Mouse (Mus musculus) adrenal gland, postnatal 4 days (tissue): ENCODE data around the gene Rpa1. TPM values are rescaled to one million over a fixed set of nuclear protein-coding genes. Genes with fewer than 3 reads are reported as not detected.
"Not testable (repeated sequence)": the region's sequence is repeated elsewhere in the genome, so short reads cannot be mapped to it uniquely, and the experiment has no call there.

Source experiments
- DNase-seq, 2 experiments: peaks; one replicate each; pipeline ENCODE4 v3.0.0; 2021 to 2022; ENCODE audit warnings: low spot score in 2 of 2, mixed read lengths in 2 of 2
- total RNA-seq, 2 experiments: library from RNA; stranded (reverse); gene quantifications; 2 replicates each; pipeline ENCODE4 v1.2.3; 2021

Rpa1 gene
- total RNA-seq, 2 experiments from 2014 or later: 87.2 to 93.7 TPM

DNA sequence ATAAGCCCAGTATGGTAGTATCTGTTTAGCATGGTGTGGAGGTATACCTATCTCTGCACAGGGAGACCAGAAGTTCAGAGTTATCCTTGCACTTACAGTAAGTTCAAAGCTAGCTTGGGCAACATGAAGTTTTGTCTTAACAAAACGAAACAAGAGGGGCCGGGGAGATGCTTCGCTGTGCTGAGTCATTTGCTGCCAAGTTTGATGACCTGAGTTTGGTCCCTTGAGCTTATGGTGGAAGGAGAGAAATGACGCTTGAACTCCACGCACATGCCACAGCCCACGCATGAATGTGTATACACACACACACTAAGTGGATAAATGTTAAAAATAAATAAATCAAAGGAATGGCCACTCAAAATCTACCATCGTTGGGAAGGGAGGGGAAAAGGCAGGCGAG, 59.6 kb downstream of the Rpa1 start:
- no peak for DNase-seq

DNA sequence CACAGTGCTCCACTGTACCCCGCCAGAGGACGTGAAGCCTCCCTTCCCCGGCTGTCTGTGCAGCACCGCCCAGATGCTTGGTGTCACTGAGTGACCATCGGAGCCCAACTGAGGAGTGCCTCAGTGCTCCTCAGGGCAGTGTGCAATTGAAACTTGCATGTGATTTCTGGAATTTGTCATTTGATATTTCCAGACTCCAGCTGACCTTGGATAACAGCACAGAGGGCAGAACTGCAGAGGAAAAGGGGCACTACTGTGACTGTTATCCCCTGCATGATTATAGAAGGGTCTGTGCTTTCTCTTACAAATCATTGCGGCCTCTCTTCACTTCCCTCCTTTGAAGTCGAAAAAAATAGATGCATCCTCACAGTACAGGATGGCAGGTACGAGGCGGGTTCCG, 60.2 kb downstream of the Rpa1 start:
- no peak for DNase-seq

DNA sequence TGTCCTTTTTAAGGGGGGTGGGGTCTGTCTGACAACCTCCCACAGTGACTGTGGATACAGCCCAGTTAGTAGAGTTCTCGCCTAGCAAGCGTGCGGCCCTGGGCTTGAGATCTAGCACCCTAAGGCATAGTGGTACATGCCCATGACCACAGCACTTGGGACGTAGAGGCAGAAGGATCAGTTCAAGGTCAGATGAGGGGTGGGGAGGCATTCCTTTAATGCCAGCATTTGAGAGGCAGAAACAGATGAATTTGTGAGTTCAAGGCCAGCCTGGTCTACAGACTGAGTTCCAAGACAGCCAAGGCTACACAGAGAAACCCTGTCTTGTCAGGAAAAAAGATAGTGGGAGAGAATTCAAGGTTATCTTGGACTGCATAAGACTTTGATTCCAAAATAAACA, 61.3 kb downstream of the Rpa1 start:
- DNase-seq: no peak

DNA sequence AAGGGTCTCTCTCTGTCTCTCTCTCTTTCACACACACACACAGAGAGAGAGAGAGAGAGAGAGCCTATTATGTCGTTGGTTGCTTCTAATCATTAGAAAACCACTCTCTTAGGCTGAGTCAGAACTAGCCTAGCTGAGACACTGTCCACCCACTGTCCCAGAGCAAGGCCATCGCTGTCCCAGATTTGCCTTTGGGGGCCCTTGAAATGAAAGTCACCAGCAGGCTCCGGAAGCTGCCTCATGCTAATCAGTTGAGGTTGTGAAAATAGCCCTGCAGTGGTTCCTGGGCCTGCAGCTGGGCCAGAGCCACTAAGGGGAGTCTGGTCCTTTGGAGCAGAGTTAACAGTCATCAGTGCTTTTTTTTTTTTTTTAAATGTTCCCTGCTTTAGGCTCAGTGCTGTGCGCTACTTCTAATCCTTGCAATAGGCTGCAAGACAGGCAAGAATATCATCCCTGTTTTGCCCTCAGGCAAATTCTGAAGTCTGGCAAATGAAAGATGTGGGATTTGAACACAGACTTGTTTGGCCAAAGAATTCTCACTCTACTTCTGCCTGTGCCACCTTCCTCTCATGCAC, 62.1 kb downstream of the Rpa1 start:
- DNase-seq: no peak

DNA sequence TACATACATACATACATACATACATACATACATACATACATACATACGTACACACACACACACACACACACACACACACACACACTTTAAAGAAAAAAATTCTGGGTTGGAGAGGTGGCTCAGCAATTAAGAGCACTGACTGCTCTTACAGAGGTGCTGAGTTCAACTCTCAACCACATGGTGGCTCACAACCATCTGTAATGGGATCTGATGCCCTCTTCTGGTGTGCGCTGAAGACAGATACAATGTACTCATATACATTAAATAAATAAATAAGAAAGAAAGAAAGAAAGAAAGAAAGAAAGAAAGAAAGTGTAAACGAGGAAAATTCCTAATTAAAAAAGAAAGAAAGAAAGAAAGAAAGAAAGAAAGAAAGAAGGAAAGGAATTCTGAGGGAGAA, 64.3 kb downstream of the Rpa1 start:
- not testable (repeated sequence) for DNase-seq

DNA sequence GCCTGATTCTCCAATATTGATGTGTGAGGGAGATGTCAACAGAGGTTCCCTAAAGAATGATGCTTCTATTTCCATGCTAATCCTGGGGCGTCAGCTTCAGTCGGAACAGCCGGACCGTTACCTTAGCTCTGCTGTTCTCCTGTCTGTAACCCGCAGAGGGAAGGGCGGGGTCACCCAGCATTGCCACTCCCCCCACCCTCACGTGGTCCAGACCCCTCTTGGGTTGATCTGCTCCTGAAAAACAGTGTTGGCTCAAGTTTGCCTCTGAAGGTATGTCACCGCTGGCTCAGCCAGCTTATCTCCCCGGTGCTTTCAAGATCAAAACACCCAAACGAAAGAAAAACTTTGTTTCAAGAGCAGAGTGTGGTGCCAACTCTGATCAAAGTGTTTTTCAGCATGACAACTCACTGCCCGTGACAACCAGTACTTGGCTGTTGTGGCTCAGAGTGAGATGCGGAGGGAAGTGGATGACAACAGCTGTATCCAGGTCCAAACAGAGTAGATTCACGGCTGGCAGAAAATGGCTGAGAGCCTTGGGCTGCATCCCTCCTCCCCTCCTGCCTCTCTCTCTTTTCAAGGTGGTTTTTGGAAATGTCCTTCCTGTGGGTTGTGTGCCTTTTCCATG, 65.5 kb downstream of the Rpa1 start:
- no peak for DNase-seq

DNA sequence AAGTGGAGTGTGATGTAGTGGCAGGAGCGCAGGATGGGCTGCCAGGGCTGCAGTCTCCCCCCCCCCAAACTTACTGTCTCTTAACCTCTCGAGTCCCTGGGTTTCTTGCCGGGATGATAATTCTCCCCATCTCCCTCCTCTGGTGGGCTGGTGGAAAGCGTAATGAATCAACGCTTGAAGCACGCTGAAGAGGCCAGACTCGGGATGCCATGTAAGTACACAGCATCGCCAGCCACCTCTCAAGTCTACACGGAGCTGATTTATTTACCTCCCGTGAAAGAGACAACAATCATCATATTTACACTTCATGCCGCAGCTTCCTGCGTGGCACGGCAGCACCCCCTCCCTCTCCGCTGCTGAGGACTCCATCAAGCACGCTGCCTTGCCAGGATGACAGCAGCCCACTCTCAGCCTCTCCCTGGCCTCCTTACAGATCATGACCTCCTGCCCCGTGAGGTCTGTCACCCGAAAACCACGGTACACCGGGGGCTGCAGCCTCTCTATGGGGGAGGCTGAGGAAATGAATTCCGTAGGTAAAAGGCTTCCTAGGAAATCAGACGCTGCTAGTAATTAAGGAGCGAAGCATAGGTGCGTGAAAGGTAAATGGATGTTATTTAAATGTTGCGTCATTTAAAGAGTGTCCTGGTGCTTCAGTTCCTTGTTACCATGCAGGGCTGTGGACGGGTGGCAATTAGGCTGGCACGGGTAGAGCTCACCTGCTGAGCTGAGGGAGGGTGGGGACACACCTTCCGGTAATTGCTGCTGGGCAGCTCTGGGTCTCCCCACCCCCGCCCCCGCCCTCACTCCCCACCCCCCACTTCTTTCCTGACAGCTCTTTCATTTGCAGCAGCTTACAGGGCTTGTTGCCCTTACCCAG, 66.5 kb downstream of the Rpa1 start:
- DNase-seq: no peak

DNA sequence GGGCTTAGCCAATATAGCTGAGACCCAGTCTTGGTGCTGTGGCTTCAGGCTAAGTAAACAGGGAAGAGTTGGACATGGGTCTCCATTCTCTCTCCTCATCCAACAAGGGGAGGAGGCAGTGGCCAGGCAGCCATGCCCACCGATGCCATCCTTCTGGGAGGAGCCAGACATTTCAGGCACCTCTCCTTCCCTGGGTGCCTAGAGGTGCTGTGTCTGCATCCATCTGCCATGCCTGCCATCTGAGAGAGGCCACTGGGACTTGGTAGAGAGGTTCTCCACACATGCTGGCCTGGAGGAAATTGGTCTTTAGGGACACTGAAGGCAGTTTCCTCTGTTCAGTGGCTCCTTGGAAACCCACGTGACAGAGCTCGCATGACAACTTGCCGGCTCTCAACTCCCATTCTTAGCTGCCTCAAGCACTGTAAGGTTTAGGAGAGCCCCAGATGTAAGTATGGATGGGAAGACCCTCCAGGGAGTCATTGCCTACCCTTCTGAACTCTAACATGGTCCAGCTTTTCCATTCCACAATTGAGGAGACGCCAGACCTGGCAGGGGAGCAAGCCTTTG, 67.6 kb downstream of the Rpa1 start:
- no peak for DNase-seq

DNA sequence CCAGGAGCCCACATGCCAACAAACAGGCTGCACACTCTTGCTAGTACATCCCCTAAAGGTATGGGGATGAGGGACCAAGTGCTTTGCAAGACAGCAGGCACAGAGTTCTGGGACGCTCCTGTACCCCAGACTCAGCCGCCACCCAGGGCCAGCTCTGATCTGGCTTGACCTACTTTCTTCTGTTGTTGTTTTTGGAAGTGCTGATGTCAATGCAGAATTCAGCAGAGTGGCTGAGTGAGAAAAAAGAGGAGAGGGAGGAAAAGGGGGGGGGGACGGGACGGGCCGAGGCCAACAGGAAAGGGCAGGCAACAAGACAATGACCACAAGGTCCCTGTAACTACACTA, 68.1 kb downstream of the Rpa1 start:
- no peak for DNase-seq

DNA sequence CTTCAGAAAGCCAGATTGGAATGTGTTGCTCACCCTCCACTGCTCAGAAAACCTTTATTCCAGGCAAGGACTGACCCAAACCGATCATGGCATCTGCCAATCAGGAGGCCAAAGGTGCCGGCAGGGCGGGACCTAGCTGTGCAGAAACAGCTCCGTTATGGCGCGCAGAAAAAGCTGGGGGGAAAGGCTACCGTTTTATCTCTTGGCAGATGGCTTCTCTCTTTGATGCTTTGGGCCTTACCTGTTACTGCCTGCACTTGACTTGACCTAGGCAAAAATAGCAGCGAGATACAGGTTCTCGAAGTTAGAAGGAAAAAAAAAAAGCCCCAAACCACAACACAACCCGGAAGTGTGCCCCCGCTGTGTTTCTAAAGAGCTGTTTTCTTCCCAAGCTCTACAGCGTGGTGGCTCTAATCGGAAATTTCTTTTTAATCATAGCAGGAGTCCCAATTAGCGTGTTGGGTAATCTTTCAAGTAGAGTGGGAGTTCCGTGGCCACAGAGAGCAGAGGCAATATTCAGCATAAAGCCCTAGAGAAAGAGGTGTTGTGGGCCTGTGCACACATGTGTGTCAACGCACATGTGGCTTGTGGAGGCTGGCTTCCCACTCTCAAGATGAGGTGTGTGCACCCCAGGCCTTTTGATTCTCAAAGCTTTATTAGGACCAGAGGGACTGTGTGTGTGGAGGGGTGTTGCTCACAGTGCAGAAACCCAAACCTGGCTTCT, 68.6 kb downstream of the Rpa1 start:
- no peak for DNase-seq

DNA sequence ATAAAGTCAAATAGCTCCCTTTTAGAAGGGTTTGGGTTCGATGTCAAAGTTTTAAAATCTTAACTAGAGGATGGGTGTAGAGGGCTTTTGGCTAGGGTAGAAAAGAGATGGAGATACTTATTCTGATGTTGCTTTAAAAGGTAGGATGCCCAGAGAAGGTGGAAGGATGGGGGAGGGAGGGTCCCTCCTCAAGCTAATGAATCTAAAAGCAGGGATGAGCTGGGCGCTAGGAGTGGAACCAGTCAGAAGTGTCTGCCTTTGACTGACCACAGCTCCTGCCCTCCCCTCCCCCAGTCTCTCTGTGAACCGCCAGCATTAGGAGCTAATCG, 69.1 kb downstream of the Rpa1 start:
- DNase-seq: no peak

DNA sequence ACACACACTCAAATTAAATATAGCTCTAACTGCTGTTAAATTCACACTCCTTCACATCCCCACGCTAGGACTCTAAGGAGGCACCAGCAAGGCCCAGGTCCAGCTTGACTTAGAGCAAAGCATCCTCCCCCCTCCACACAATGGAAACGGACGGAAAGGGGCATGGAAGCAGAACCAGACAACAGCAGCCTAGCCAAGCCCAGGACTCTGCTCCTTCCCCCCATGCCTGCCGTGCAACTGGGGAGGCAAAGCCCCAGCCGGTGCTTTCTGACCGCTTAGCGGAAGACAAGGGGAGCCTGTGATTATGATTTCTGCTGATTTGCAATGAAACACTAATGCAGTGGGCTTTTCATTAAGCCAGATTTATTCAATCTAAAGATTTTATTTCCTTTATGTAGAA, 70.0 kb downstream of the Rpa1 start:
- no peak for DNase-seq

DNA sequence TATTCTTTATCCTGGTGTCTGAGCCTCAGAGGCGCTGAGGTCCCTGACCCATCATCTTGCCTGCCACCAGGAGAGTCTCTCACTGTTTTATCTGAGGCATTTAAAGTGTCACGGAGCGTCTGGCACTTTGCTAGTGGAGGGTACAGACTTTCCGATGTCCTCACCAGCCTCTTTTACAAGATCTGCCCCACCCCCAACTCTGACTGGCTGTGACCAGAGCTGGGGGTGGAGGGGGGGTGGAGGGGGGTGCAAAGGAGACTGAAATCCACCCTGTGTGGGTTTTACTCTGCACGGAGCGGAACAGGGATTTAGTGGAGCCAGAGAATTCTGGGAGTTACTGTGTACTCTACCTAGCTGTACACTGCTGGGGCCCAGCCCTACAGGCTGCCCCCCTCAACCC, 73.1 kb downstream of the Rpa1 start:
- no peak for DNase-seq

DNA sequence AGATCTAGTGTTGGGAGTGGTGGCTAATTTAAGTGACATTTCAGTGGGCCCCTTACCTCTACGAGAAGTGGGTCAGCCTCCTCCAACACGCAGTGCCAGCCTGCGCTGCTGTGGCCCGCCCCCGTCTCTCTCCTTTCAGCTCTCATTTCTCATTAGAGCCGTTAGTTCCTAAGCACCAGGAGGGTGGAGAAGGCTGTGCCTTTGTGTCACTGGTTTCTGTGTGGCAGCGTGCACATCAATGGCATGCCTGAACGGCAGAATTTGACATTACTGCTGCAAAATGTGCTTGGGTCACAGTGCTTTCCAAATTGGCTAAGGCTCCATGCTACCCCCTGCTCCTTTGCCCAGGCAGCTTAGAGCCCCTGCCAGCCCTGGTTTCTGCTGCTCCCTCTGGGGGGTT, 74.7 kb downstream of the Rpa1 start:
- no peak for DNase-seq

DNA sequence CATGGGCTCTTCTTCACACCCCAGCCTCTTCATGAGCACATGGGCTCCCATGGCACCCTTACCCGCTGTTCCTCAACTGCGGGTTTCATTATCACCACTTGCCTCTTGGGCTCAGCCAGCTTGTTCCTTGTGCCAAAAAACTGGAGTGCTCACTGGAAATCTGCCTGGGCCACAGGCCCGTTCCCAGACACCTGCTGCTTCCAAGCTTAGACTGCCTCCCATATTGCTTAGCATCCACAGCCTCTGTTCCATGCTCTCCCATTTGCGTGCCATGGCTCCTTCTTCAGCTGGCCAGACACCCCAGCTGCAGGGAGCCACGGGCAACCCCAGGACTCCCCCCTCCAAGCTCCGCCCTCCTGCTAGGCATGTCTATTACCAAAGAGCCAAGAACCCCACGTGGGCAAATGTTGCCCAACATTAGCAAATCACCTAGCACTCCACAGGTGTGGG, 77.1 kb downstream of the Rpa1 start:
- DNase-seq: no peak

DNA sequence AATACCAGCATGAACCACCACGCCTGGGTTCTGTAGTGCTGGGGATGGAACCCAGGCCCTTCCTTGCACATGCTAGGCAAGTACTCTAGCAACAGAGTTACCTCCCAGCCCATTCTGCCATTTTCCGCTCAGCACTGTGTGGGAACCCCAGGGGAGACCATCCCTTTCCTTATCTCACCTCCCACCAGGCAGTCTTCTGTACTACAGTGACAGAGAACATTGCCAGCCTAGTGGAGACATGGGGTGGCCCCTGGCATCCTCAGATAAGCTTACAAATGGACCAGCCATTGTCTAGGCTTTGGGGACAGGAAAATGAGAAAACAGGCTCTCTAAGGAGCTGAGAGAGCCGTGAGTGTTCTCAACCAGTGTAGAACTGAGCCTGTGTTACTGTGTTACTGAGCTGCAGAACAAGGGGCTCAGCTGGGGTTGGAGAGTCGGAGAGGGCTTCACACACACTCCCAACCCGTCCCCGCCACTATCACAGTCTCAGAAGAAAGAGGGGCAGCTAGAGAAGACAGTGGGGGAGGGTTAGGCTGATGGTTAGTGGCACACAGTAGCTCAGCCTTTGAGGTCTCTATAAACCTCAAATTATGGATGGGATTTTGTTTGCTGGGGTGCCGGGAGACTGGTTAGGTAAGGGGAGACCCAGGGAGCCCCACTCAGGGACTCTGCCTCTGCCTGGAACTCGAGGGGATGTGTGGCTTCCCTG, 77.7 kb downstream of the Rpa1 start:
- no peak for DNase-seq

DNA sequence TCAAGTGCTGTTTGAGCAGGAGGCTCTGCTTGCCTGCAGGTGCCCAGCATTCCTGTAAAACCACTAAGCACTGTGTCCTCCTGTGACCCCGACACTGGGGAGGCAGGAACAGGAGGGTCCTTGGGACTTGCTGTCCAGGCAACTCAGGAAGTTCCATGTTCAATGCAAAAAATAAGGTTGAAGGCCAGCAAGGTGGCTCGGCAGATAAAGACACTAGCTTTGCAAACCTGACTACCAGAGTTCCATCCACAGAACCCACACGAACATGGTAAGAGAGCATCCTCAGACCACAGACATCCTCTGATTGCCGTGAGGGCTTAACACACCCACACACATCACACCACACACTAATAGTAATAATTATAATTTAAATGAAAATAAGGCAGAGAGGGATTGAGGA, 78.9 kb downstream of the Rpa1 start:
- no peak for DNase-seq

DNA sequence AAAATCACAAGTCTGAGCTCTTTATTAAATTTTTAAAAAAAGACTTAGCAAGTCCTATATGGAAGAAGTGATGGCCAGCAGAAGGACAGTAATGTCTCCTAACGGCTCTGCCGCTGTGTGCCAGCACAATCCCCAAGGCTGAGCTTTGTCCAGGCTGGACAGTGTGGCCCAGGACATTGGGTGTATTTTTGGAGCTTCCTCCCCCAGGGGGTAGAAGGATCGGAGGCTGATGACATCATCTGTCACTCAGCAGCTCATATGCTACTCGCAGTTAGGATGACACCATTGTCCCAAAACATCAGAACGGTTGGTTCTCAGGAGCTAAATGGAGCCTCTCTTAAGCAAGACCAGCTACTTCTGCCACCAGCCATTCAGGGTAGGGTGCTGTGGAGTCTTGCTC, 79.6 kb downstream of the Rpa1 start:
- DNase-seq: no peak

DNA sequence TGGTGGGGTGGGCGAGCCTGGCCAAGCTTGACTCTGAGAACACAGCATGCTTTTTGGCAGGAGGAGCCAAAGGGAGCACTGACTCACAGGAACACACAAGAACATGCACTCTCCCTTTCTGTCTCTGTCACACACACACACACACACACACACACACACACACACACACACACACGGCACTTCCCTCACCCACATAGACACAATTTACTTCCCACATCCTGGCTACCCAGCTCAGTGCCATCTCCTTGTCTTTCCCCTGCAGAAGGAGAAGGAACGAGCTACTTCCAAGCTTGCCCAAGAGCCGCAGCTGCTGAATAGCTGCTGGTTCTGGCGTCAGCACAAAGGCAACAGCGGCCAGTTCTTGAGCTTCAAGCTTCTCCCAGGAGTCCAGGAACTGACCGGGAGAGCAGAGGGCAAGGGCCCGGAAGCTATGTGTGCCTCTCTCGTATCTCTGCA, 80.3 kb downstream of the Rpa1 start:
- no peak for DNase-seq

DNA sequence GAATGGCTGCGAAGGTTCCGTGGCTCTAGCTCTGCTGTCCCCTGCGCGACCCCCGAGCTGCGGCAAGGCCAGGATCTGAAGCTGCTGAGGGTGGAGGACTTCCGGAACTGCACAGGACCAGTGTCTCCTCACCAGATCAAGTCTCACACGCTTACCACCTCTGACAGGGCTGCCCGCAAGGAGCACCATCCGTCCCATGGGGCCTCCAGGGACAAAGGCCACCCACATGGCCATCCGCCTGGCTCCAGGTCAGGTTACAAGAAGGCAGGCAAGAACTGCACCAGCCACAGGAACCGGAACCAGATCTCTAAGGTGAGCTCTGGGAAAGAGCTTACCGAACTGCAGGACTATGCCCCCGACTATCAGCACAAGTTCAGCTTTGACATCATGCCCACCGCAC, 82.6 kb downstream of the Rpa1 start:
- DNase-seq: no peak

DNA sequence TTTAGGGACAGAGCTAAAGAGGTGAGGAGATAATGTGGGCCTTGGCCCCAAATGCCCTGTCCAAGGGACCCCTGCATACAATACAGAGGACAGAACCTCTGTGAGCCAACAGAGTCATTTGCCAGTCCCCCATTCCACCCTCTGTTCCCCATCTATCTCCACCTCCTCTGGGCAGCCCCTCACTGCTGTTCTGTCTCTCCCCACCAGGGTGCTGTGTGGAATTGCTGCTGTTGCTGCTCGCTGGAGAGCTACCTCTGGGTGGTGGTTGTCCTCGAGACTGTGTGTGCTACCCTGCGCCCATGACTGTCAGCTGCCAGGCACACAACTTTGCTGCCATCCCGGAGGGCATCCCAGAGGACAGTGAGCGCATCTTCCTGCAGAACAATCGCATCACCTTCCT, 83.6 kb downstream of the Rpa1 start:
- DNase-seq: no peak
